Mouse (Mus musculus) erythroblast, embryonic 14.5 days (primary cell): ENCODE data around the gene Patj.

ENCODE experiments used
- GATA1 ChIP-seq: IDR thresholded peaks from 2 replicates; pipeline ENCODE4 v1.6.1; 2012; ENCODE audit warnings: low read length, inconsistent platforms, mixed read lengths
- TAL1 ChIP-seq: IDR thresholded peaks from 3 replicates; pipeline ENCODE4 v1.6.1; 2012; ENCODE audit warnings: low read length, inconsistent platforms, mixed read lengths

GRCm38 (mm10) chr4:98654419-98654821 is 258.8 kb downstream of the Patj start:
- TF ChIP-seq TAL1 (no peak), GATA1 (no peak)
